Mouse (Mus musculus) hindbrain, embryonic 12.5 days (tissue): ENCODE measurements around the gene Tnip1. TPM values are rescaled to one million over a fixed set of nuclear protein-coding genes. Genes with fewer than 3 reads are reported as not detected.

Source experiments
- ATAC-seq: fragments of 200-750 bp; cut with Nextera tagmentation; 2 replicates; pipeline ENCODE4 v1.8.0; 2017; ENCODE audit warnings: moderate TSS enrichment; ENCODE audit not compliant: low FRiP score
- H3K27ac ChIP-seq: fragments of 300-500 bp; sonication (generic); 2 replicates; pipeline ENCODE4 v1.5.1; 2016; ENCODE audit warnings: mild to moderate bottlenecking
- H3K27me3 ChIP-seq: fragments of 300-500 bp; sonication (generic); 2 replicates; pipeline ENCODE4 v1.6.1; 2016; ENCODE audit warnings: mild to moderate bottlenecking
- H3K36me3 ChIP-seq: fragments of 300-500 bp; sonication (generic); 2 replicates; pipeline ENCODE4 v1.6.1; 2016; ENCODE audit warnings: mild to moderate bottlenecking
- H3K4me1 ChIP-seq: fragments of 300-500 bp; sonication (generic); 2 replicates; pipeline ENCODE4 v1.6.1; 2016
- H3K4me2 ChIP-seq: fragments of 300-500 bp; sonication (generic); replicated peaks from 2 replicates; pipeline ENCODE4 v1.6.1; 2016; ENCODE audit warnings: mild to moderate bottlenecking
- H3K4me3 ChIP-seq: fragments of 300-500 bp; sonication (generic); 2 replicates; pipeline ENCODE4 v1.5.1; 2016; ENCODE audit warnings: mild to moderate bottlenecking
- H3K9ac ChIP-seq: fragments of 300-500 bp; sonication (generic); 2 replicates; pipeline ENCODE4 v1.6.1; 2016; ENCODE audit warnings: mild to moderate bottlenecking, moderate library complexity
- H3K9me3 ChIP-seq: fragments of 300-500 bp; sonication (generic); replicated peaks from 2 replicates; pipeline ENCODE4 v1.6.1; 2016; ENCODE audit warnings: mild to moderate bottlenecking
- WGBS: fragments of 180-500 bp; shearing (Covaris S2); methylation state at CpG from one replicate; pipeline ENCODE4 v1.1.7; 2016; 5-methylcytosine and 5-hydroxymethylcytosine counted together
- polyA plus RNA-seq: library from polyadenylated mRNA; unstranded; fragments of >200 nt; fragmentation: Nextera tagmentation; extraction: Ambion mirVana; gene quantifications from 2 replicates; pipeline ENCODE4 v1.2.1, GENCODE M21; 2016

Gene Tnip1
- polyA plus RNA-seq, 1 experiment from 2014 or later: 19.0 TPM

DNA sequence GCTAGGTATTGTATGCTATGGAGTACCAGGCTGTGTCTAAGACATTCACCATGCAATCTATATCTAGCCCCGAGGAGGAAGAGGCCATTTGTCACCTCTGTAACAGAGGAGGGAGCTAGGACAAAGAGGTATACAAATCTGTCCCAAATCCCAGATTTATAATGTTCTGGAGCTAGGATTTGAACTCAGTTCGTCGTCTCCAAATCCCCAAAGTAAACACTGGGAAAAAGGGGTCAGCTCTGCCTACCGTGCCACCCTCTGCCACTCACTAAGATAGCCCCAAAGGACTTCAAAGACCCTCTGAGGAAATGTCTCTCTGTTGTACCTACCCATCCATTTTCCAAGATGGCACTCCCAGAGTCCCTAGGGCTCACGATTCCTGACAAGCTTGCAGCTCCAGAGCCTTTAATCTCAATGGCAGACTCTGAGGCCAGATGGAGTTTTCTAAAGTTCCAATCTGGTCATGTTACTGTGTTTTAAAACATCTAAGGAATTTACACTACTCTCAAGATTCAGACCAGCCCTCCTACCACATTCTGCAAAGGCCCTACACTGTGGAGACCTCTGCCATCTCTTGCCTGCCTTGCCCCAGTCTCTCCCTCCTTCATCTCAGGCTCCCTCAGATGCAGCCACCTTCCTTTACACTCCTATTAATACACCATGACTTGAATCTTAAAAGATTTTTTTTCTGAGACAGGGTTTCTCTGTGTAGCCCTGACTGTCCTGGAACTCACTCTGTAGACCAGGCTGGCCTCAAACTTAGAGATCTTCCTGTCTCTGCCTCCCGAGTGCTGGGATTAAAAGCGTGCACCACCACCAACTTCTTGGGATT is 50.8 kb downstream of the Tnip1 start:
- Histone ChIP-seq H3K27ac (no peak overlapping the region), H3K36me3 (peaks cover 77% of the 10 kb centered on the region), H3K9me3 (no peaks in the 10 kb centered on the region), H3K27me3 (no peaks in the 10 kb centered on the region), H3K9ac (no peak overlapping the region), H3K4me3 (no peak overlapping the region), H3K4me1 (no peaks in the 10 kb centered on the region), H3K4me2 (no peak overlapping the region)
- 91% methylated on average over 7 of the region's 7 CpGs for WGBS
- ATAC-seq: no peak

GRCm38 (mm10) chr11:54911201-54911600 is 51.5 kb downstream of the Tnip1 start:
- Histone ChIP-seq H3K4me1 (no peaks in the 10 kb centered on the region), H3K27ac (no peak overlapping the region), H3K9ac (no peak overlapping the region), H3K9me3 (no peaks in the 10 kb centered on the region), H3K27me3 (no peaks in the 10 kb centered on the region), H3K4me2 (no peak overlapping the region), H3K36me3 (peaks cover 70% of the 10 kb centered on the region), H3K4me3 (no peak overlapping the region)
- ATAC-seq: no peak
- 88% methylated on average over 3 of the region's 3 CpGs for WGBS

- peaks cover 61% of the 10 kb centered on the region for H3K36me3 ChIP-seq
- no peaks in the 10 kb centered on the region for H3K27me3 ChIP-seq
- no peak for ATAC-seq
- H3K27ac ChIP-seq: no peak overlapping the region
- no peak overlapping the region for H3K9ac ChIP-seq
- H3K4me1 ChIP-seq: 0 out of 2 replicates have a peak, but pooled peaks cover 3% of the 10 kb centered on the region
- no peak overlapping the region for H3K4me2 ChIP-seq
- no peaks in the 10 kb centered on the region for H3K9me3 ChIP-seq
- no peak overlapping the region for H3K4me3 ChIP-seq
- 90% methylated on average over 12 of the region's 12 CpGs for WGBS
Measured at GRCm38 (mm10) chr11:54910081-54910665, 52.5 kb downstream of the Tnip1 start.

- Histone ChIP-seq H3K27ac (no peak overlapping the region), H3K9me3 (no peaks in the 10 kb centered on the region), H3K9ac (no peak overlapping the region), H3K4me1 (0 out of 2 replicates have a peak, but pooled peaks cover 7% of the 10 kb centered on the region), H3K36me3 (peaks cover 53% of the 10 kb centered on the region), H3K27me3 (no peaks in the 10 kb centered on the region), H3K4me3 (no peak overlapping the region), H3K4me2 (no peak overlapping the region)
- 92% methylated on average over 11 of the region's 11 CpGs for WGBS
- ATAC-seq: no peak
Measured at GRCm38 (mm10) chr11:54909273-54909672, 53.4 kb downstream of the Tnip1 start.

DNA sequence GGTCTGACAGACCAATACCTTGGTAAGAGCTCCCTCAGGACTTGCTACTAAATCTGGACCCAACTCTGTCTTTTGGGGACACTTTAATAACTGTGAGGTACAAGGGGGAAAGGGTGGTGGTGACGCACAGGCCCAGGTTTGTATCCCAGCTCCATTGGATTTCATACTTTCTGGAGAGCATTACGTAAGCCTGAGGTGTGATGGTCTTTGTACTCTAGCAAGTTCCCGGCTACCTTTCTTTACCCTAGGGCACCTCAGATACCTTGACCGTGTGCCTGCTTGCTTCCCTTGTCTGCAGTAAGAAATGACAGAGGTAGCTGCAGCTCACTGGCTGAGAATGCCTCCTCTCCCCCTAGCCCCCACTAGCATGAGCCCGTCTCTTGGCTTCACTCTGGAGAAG is 55.5 kb downstream of the Tnip1 start:
- Histone ChIP-seq H3K9ac (no peak overlapping the region), H3K36me3 (peaks cover 41% of the 10 kb centered on the region), H3K27ac (no peak overlapping the region), H3K4me2 (no peak overlapping the region), H3K9me3 (no peaks in the 10 kb centered on the region), H3K27me3 (no peaks in the 10 kb centered on the region), H3K4me3 (no peak overlapping the region), H3K4me1 (peaks cover 18% of the 10 kb centered on the region; the same call in 1 of the 2 replicates)
- 86% methylated on average over 5 of the region's 5 CpGs for WGBS
- no peak for ATAC-seq

DNA sequence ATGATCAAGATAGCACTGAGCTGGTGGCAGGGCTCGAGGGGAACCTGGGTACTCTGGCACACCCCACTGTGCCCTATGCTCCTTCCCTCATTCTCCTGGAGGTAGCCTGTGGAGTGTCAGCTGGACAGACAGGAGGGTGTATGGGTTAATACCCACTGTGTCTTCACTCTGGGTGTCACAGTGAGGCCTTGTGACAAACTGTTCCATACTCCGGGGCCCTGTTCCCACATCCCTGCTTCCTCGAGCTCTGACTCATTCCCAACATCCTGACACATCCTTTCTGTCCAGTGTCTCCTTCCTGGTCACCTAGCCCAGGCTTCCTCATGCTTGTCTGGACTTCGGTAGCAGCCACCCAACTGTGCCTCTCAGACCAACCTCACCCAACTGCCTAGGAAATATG is 56.3 kb downstream of the Tnip1 start:
- ATAC-seq: no peak
- H3K4me2 ChIP-seq: no peak overlapping the region
- H3K36me3 ChIP-seq: peaks cover 37% of the 10 kb centered on the region
- H3K4me1 ChIP-seq: peaks cover 18% of the 10 kb centered on the region; the same call in 1 of the 2 replicates
- no peaks in the 10 kb centered on the region for H3K27me3 ChIP-seq
- H3K9ac ChIP-seq: no peak overlapping the region
- H3K9me3 ChIP-seq: no peaks in the 10 kb centered on the region
- 89% methylated on average over 4 of the region's 4 CpGs for WGBS
- no peak overlapping the region for H3K27ac ChIP-seq
- H3K4me3 ChIP-seq: no peak overlapping the region

DNA sequence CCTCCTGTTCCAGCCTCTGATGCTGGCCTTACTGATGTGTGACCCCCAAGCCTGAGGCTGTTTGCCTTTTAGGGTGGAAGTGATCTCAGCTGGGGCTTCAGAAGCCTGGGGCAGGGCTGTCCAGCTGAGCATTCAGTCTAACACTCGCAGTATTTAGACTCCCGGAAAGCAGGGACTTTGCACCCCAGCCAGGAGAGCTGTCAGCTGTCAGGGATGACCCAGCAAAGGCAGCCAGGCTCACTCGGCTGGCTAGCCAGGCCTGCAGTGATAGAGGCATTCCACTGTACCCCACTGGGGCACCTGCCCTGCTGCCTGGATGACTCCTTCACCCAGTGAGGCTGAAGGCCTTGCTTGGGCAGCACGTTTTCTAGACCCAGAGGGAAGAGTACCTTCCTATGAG is 56.8 kb downstream of the Tnip1 start:
- 71% methylated on average over 4 of the region's 4 CpGs for WGBS
- Histone ChIP-seq H3K36me3 (peaks cover 32% of the 10 kb centered on the region), H3K27ac (no peak overlapping the region)

DNA sequence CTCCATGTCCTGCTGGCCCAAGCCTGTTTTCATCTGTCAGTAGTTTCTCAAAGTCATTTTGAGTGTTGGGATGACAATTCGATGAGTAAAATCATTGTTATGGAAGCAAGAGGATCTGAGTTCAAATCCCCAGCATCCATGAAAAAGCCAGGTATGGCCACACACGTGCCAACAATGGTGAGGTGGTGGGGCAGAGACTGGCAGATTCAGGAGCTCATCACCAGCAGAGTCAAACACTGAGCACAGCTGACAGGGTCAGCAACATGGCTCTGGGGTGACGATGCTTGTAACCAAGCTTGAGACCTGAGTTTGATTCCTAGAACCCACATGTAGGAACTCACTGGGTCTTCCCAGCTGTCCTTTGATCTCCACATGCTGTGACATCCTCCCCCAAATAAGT is 57.6 kb downstream of the Tnip1 start:
- H3K9ac ChIP-seq: no peak overlapping the region
- no peaks in the 10 kb centered on the region for H3K9me3 ChIP-seq
- no peak overlapping the region for H3K27ac ChIP-seq
- peaks cover 18% of the 10 kb centered on the region; the same call in 1 of the 2 replicates for H3K4me1 ChIP-seq
- no peak for ATAC-seq
- no peaks in the 10 kb centered on the region for H3K27me3 ChIP-seq
- 65% methylated on average over 3 of the region's 3 CpGs for WGBS
- H3K4me2 ChIP-seq: no peak overlapping the region
- H3K4me3 ChIP-seq: no peak overlapping the region
- H3K36me3 ChIP-seq: peaks cover 24% of the 10 kb centered on the region; the same call in 1 of the 2 replicates

More for the DNA sequence above, 56.8 kb downstream of the Tnip1 start:
- Histone ChIP-seq H3K27me3 (no peaks in the 10 kb centered on the region), H3K4me2 (no peak overlapping the region), H3K9ac (no peak overlapping the region), H3K9me3 (no peaks in the 10 kb centered on the region), H3K4me3 (no peak overlapping the region), H3K4me1 (peaks cover 18% of the 10 kb centered on the region; the same call in 1 of the 2 replicates)
- no peak for ATAC-seq

- Histone ChIP-seq H3K4me3 (no peak overlapping the region), H3K9ac (no peak overlapping the region), H3K36me3 (peaks cover 15% of the 10 kb centered on the region; the same call in 1 of the 2 replicates), H3K9me3 (no peaks in the 10 kb centered on the region), H3K27ac (peak overlapping the region; percentile 23; the same call in 1 of the 2 replicates), H3K27me3 (no peaks in the 10 kb centered on the region), H3K4me1 (peaks cover 18% of the 10 kb centered on the region; the same call in 1 of the 2 replicates), H3K4me2 (peak overlapping the region; percentile 89; the same call in 1 of the 2 replicates)
- 33% methylated on average over 4 of the region's 4 CpGs for WGBS
- peak; percentile 32; the same call in 1 of the 2 replicates for ATAC-seq
Measured at GRCm38 (mm10) chr11:54903940-54904706, 58.6 kb downstream of the Tnip1 start.

GRCm38 (mm10) chr11:54903339-54903738 is 59.4 kb downstream of the Tnip1 start:
- Histone ChIP-seq H3K4me3 (peak overlapping the region; percentile 51), H3K27ac (no peak overlapping the region), H3K36me3 (peaks cover 9% of the 10 kb centered on the region; the same call in 1 of the 2 replicates), H3K4me1 (peaks cover 18% of the 10 kb centered on the region; the same call in 1 of the 2 replicates), H3K4me2 (peak overlapping the region; percentile 89), H3K9me3 (no peaks in the 10 kb centered on the region), H3K27me3 (no peaks in the 10 kb centered on the region), H3K9ac (no peak overlapping the region)
- 73% methylated on average over 5 of the region's 5 CpGs for WGBS
- no peak for ATAC-seq

- Histone ChIP-seq H3K4me3 (peak within 1 kb of the TSS; percentile 51), H3K4me2 (peak within 1 kb of the TSS; percentile 89), H3K9ac (peak within 1 kb of the TSS; percentile 65), H3K27me3 (no peaks in the 10 kb centered on the region), H3K4me1 (peaks cover 18% of the 10 kb centered on the region; the same call in 1 of the 2 replicates), H3K9me3 (no peaks in the 10 kb centered on the region), H3K27ac (no peak within 1 kb of the TSS), H3K36me3 (peaks cover 6% of the 10 kb centered on the region; the same call in 1 of the 2 replicates)
- peak; percentile 93 for ATAC-seq
- 16% methylated on average over 45 of the region's 45 CpGs for WGBS
Measured at GRCm38 (mm10) chr11:54902333-54903323, 60.1 kb downstream of the Tnip1 start, which contains the start of gene Gpx3. Gpx3 (plus strand) TSS chr11:54902453.
